Comparison of ENCODE assay signal across 8 mouse cellular contexts in genomic region chr11:75290566-75291271, GRCm38 (mm10). TPM values are rescaled to one million over a fixed set of nuclear protein-coding genes. Genes with fewer than 3 reads are reported as not detected.
DNase-seq lines count a peak whose midpoint lies in the region; ATAC-seq and TF ChIP-seq lines count a peak whose summit lies in the region.

No protein-coding gene starts in this region.

- WGBS in bone marrow, adult 2 months = 18% methylated on average over 6 of the region's 6 CpGs
- 14% methylated on average over 6 of the region's 6 CpGs for WGBS in heart, embryonic 10.5 days
- WGBS in kidney, embryonic 14.5 days = 15% methylated on average over 6 of the region's 6 CpGs
- WGBS in liver, adult 2 months = 18% methylated on average over 6 of the region's 6 CpGs
- 17% methylated on average over 6 of the region's 6 CpGs for WGBS in stomach, embryonic 16.5 days

- peak; percentile 89 to 90 for DNase-seq in B cell, adult 2 months
- peak; percentile 89 for DNase-seq in heart, embryonic 10.5 days (ENCODE audit: low spot score)
- DNase-seq in liver, adult 2 months (ENCODE audit: extremely low read depth, low read depth, low spot score) = peak; percentile 72
- DNase-seq in neural tube, embryonic 10.5 days (ENCODE audit: extremely low spot score, low spot score) = peak; percentile 93

- TF ChIP-seq POLR2A in bone marrow, adult 2 months (IDR thresholded peaks at IDR 0.05; ENCODE audit: borderline replicate concordance, control insufficient read depth, low read depth, low read length) = no peak
- TF ChIP-seq POLR2A in embryonic fibroblast, embryonic 13.5 days (IDR thresholded peaks at IDR 0.05; ENCODE audit: low read depth, low read length) = no peak
- no peak for TF ChIP-seq POLR2A in liver, adult 2 months (IDR thresholded peaks at IDR 0.05; ENCODE audit: extremely low read depth, insufficient read depth, low read length)

- H3K4me1 ChIP-seq in bone marrow, adult 2 months (ENCODE audit: control insufficient read depth, insufficient read depth, low read length) = no peaks in the 10 kb centered on the region
- H3K4me1 ChIP-seq in embryonic fibroblast, embryonic 13.5 days (ENCODE audit: control insufficient read depth, insufficient read depth, low read length) = no peaks in the 10 kb centered on the region
- H3K4me1 ChIP-seq in heart, embryonic 10.5 days = peaks cover 72% of the 10 kb centered on the region
- H3K4me1 ChIP-seq in kidney, embryonic 14.5 days (ENCODE audit: control insufficient read depth, insufficient read depth, low read length) = 0 out of 2 replicates have a peak, but pooled peaks cover 2% of the 10 kb centered on the region
- peaks cover 6% of the 10 kb centered on the region for H3K4me1 ChIP-seq in liver, adult 2 months (ENCODE audit: control insufficient read depth, insufficient read depth, low read length)
- H3K4me1 ChIP-seq in stomach, embryonic 16.5 days (ENCODE audit: control insufficient read depth, insufficient read depth, low read length) = peaks cover 10% of the 10 kb centered on the region

- H3K36me3 ChIP-seq in heart, embryonic 10.5 days = no peaks in the 10 kb centered on the region
- no peaks in the 10 kb centered on the region for H3K36me3 ChIP-seq in kidney, embryonic 14.5 days (ENCODE audit: control insufficient read depth, insufficient read depth, low read length)
- no peaks in the 10 kb centered on the region for H3K36me3 ChIP-seq in liver, adult 2 months (ENCODE audit: control insufficient read depth, insufficient read depth, low read length)
- no peaks in the 10 kb centered on the region for H3K36me3 ChIP-seq in stomach, embryonic 16.5 days (ENCODE audit: control insufficient read depth, insufficient read depth, low read length)

- no peaks in the 10 kb centered on the region for H3K9me3 ChIP-seq in heart, embryonic 10.5 days
- no peaks in the 10 kb centered on the region for H3K9me3 ChIP-seq in kidney, embryonic 14.5 days (ENCODE audit: control insufficient read depth, low read length)
- no peaks in the 10 kb centered on the region for H3K9me3 ChIP-seq in stomach, embryonic 16.5 days (replicated peaks; ENCODE audit: control insufficient read depth, low read length)

- H3K4me3 ChIP-seq in bone marrow, adult 2 months (replicated peaks; ENCODE audit: control insufficient read depth, low read depth, low read length) = no peak overlapping the region
- H3K4me3 ChIP-seq in embryonic fibroblast, embryonic 13.5 days (ENCODE audit: insufficient read depth, low read length) = no peak overlapping the region
- no peak overlapping the region for H3K4me3 ChIP-seq in heart, embryonic 10.5 days
- no peak overlapping the region for H3K4me3 ChIP-seq in kidney, embryonic 14.5 days (ENCODE audit: low read length)
- no peak overlapping the region for H3K4me3 ChIP-seq in liver, adult 2 months (ENCODE audit: insufficient read depth, low read depth, low read length)
- H3K4me3 ChIP-seq in stomach, embryonic 16.5 days (replicated peaks; ENCODE audit: low read length) = peak overlapping the region; percentile 3; the same call in 1 of the 2 replicates

- no peaks in the 10 kb centered on the region for H3K79me2 ChIP-seq in liver, adult 2 months (ENCODE audit: control insufficient read depth, insufficient read depth, low read length)

- peak; percentile 53 for TF ChIP-seq CTCF in bone marrow, adult 2 months (IDR thresholded peaks at IDR 0.05; ENCODE audit: control insufficient read depth, insufficient read depth, low read length)
- TF ChIP-seq CTCF in embryonic fibroblast, embryonic 13.5 days (IDR thresholded peaks at IDR 0.05; ENCODE audit: borderline replicate concordance, insufficient read depth, low read length) = 0 out of 2 replicates have a peak, but pooled peaks have one; percentile 9
- peak; percentile 66 for TF ChIP-seq CTCF in liver, adult 2 months (IDR thresholded peaks at IDR 0.05; ENCODE audit: low read depth, low read length)

- ATAC-seq in kidney, embryonic 14.5 days (ENCODE audit: low FRiP score, low TSS enrichment) = peak; percentile 61
- ATAC-seq in stomach, embryonic 16.5 days (ENCODE audit: insufficient read depth, low FRiP score) = peak; percentile 45; the same call in 1 of the 2 replicates

- H3K27ac ChIP-seq in bone marrow, adult 2 months (ENCODE audit: control insufficient read depth, insufficient read depth, low read depth, low read length, poor library complexity) = no peak overlapping the region
- no peak overlapping the region for H3K27ac ChIP-seq in embryonic fibroblast, embryonic 13.5 days (ENCODE audit: insufficient read depth, low read length)
- H3K27ac ChIP-seq in heart, embryonic 10.5 days = peak overlapping the region; percentile 63
- no peak overlapping the region for H3K27ac ChIP-seq in kidney, embryonic 14.5 days (ENCODE audit: low read depth, low read length)
- H3K27ac ChIP-seq in liver, adult 2 months (replicated peaks; ENCODE audit: insufficient read depth, low read depth, low read length) = no peak overlapping the region
- H3K27ac ChIP-seq in stomach, embryonic 16.5 days (ENCODE audit: low read length) = peak overlapping the region; percentile 51

- H3K4me2 ChIP-seq in kidney, embryonic 14.5 days (replicated peaks; ENCODE audit: low read depth, low read length) = no peak overlapping the region
- H3K4me2 ChIP-seq in stomach, embryonic 16.5 days (ENCODE audit: low read depth, low read length) = peak overlapping the region; percentile 28; the same call in 1 of the 2 replicates

- peaks cover 32% of the 10 kb centered on the region for H3K27me3 ChIP-seq in heart, embryonic 10.5 days (ENCODE audit: insufficient read depth, poor library complexity, severe bottlenecking)
- H3K27me3 ChIP-seq in kidney, embryonic 14.5 days (ENCODE audit: control insufficient read depth, insufficient read depth, low read length) = no peaks in the 10 kb centered on the region; the same call in 1 of the 2 replicates
- no peaks in the 10 kb centered on the region for H3K27me3 ChIP-seq in liver, adult 2 months (ENCODE audit: control insufficient read depth, insufficient read depth, low read length)
- H3K27me3 ChIP-seq in stomach, embryonic 16.5 days (ENCODE audit: control insufficient read depth, insufficient read depth, low read length) = no peaks in the 10 kb centered on the region

- no peak overlapping the region for H3K9ac ChIP-seq in kidney, embryonic 14.5 days (ENCODE audit: low read depth, low read length)
- no peak overlapping the region for H3K9ac ChIP-seq in liver, adult 2 months (ENCODE audit: low read depth, low read length)
- H3K9ac ChIP-seq in stomach, embryonic 16.5 days (ENCODE audit: low read length) = 0 out of 2 replicates have a peak overlapping the region, but pooled peaks have one; percentile 36

RNA-seq across cellular contexts. Expression of gene Rpa1, which starts 57.4 kb away (rescaled TPM):
- polyA plus RNA-seq in bone marrow, adult 2 months (2011; ENCODE audit: insufficient read depth, insufficient read length, low replicate concordance, missing spikeins) = 40.3 and 44.6 TPM in 2 replicates
- polyA plus RNA-seq in embryonic fibroblast, embryonic 13.5 days (2011; ENCODE audit: insufficient read length, low read depth, missing spikeins) = 98.3 and 104 TPM in 2 replicates
- 127 and 143 TPM in 2 replicates for polyA plus RNA-seq in heart, embryonic 10.5 days (2016; fragmentation: Nextera tagmentation; extraction: Ambion mirVana)
- polyA plus RNA-seq in kidney, embryonic 14.5 days (2014; fragmentation: Nextera tagmentation; extraction: Ambion mirVana) = 111 and 119 TPM in 2 replicates
- 19.9 and 21.4 TPM in 2 replicates for total RNA-seq in liver, adult 2 months (2014; rRNA removed)
- polyA plus RNA-seq in liver, adult 2 months (2012; rRNA removed) = 10.3 and 10.5 TPM in 2 replicates
- polyA plus RNA-seq in stomach, embryonic 16.5 days (2015; fragmentation: Nextera tagmentation; extraction: Ambion mirVana) = 111 and 112 TPM in 2 replicates

RNA-seq across cellular contexts. Expression of gene Smyd4, which starts 57.5 kb away (rescaled TPM):
- polyA plus RNA-seq in bone marrow, adult 2 months (2011; ENCODE audit: insufficient read depth, insufficient read length, low replicate concordance, missing spikeins) = 1.1 and 2.0 TPM in 2 replicates
- 6.5 and 7.3 TPM in 2 replicates for polyA plus RNA-seq in embryonic fibroblast, embryonic 13.5 days (2011; ENCODE audit: insufficient read length, low read depth, missing spikeins)
- 13.6 and 15.3 TPM in 2 replicates for polyA plus RNA-seq in heart, embryonic 10.5 days (2016; fragmentation: Nextera tagmentation; extraction: Ambion mirVana)
- polyA plus RNA-seq in kidney, embryonic 14.5 days (2014; fragmentation: Nextera tagmentation; extraction: Ambion mirVana) = 10.4 and 17.8 TPM in 2 replicates
- 1.8 and 2.5 TPM in 2 replicates for total RNA-seq in liver, adult 2 months (2014; rRNA removed)
- 0.93 and 1.1 TPM in 2 replicates for polyA plus RNA-seq in liver, adult 2 months (2012; rRNA removed)
- 8.1 and 9.8 TPM in 2 replicates for polyA plus RNA-seq in stomach, embryonic 16.5 days (2015; fragmentation: Nextera tagmentation; extraction: Ambion mirVana)

Comparison
In these comparisons a context has a peak if more than half of its experiments do, and no peak if none do; other contexts are left out.
1. H3K27ac ChIP-seq: peak in heart, embryonic 10.5 days (single experiment) and stomach, embryonic 16.5 days (single experiment); none in bone marrow, adult 2 months (single experiment), embryonic fibroblast, embryonic 13.5 days (single experiment), kidney, embryonic 14.5 days (single experiment) and liver, adult 2 months (single experiment).
2. CTCF ChIP-seq: peak in every context shown above with its lines; median percentile 66 in liver, adult 2 months; 53 in bone marrow, adult 2 months; 9 in embryonic fibroblast, embryonic 13.5 days.
3. Peak in every context shown above with its lines, with median percentiles within 50 percentile points of each other: DNase-seq.